Mouse (Mus musculus) CH12.LX (cell line): ENCODE results near the gene Trip12. TPM values are rescaled to one million over a fixed set of nuclear protein-coding genes. Genes with fewer than 3 reads are reported as not detected.

Experiments used
- DNase-seq: peaks from one replicate; pipeline ENCODE4 v3.0.0-alpha.2; 2013; ENCODE audit errors: extremely low read depth
- H3K27ac ChIP-seq: 2 replicates; pipeline ENCODE4 v1.5.1; 2012; ENCODE audit warnings: low read depth, mild to moderate bottlenecking, control low read depth, moderate library complexity; ENCODE audit not compliant: insufficient read depth
- H3K27me3 ChIP-seq: replicated peaks from 2 replicates; pipeline ENCODE3; 2012; ENCODE audit warnings: inconsistent platforms
- H3K36me3 ChIP-seq, 2 experiments: replicated peaks in 1 of 2; 2 replicates each; pipeline versions ENCODE3 to v1.6.1; 2012; ENCODE audit warnings: inconsistent platforms in 1 of 2, low read length in 1 of 2, mild to moderate bottlenecking in 1 of 2, mixed read lengths in 1 of 2, moderate library complexity in 1 of 2; ENCODE audit not compliant: control insufficient read depth in 1 of 2, insufficient read depth in 1 of 2
- H3K4me1 ChIP-seq, 2 experiments: 2 replicates each; pipeline ENCODE4 v1.6.1; 2012; ENCODE audit warnings: inconsistent platforms in 1 of 2, moderate library complexity in 1 of 2; ENCODE audit not compliant: insufficient read depth in 2 of 2, control insufficient read depth in 1 of 2
- H3K4me2 ChIP-seq: 2 replicates; pipeline ENCODE4 v1.6.1; 2012; ENCODE audit warnings: low read depth, mild to moderate bottlenecking, control low read depth; ENCODE audit not compliant: poor library complexity, insufficient read depth, severe bottlenecking
- H3K4me3 ChIP-seq, 3 experiments: fragments of 150-350 bp in 1 of 3; sonication (generic) in 1 of 3; replicated peaks in 1 of 3; 2 replicates each; pipeline versions ENCODE3 to v1.5.1; 2011 to 2012; ENCODE audit warnings: low read depth in 2 of 3, low read length in 2 of 3, mild to moderate bottlenecking in 2 of 3, moderate library complexity in 2 of 3, control low read depth in 1 of 3, improper control_type of control experiment in 1 of 3, inconsistent platforms in 1 of 3, mixed read lengths in 1 of 3; ENCODE audit not compliant: poor library complexity in 1 of 3
- H3K79me2 ChIP-seq: replicated peaks from 2 replicates; pipeline ENCODE4 v1.6.1; 2012; ENCODE audit warnings: mild to moderate bottlenecking, moderate library complexity; ENCODE audit not compliant: control insufficient read depth, poor library complexity, insufficient read depth, severe bottlenecking; ENCODE audit errors: extremely low read depth
- H3K9ac ChIP-seq: 2 replicates; pipeline ENCODE4 v1.6.1; 2012; ENCODE audit warnings: low read depth, mild to moderate bottlenecking, control low read depth, moderate library complexity; ENCODE audit not compliant: insufficient read depth
- H3K9me3 ChIP-seq: replicated peaks from 2 replicates; pipeline ENCODE3; 2012; ENCODE audit warnings: low read length, inconsistent platforms, mixed read lengths
- CHD1 ChIP-seq: IDR thresholded peaks from 2 replicates; pipeline ENCODE4 v1.6.1; 2012; ENCODE audit warnings: low read depth, low read length, improper control_type of control experiment, inconsistent platforms
- CHD2 ChIP-seq: IDR thresholded peaks from 2 replicates; pipeline ENCODE4 v1.6.1; 2011; ENCODE audit warnings: low read length, improper control_type of control experiment
- CTCF ChIP-seq, 2 experiments: IDR thresholded peaks in 1 of 2; conservative IDR thresholded peaks in 1 of 2; 2 replicates each; pipeline ENCODE4 v1.5.1; 2011 to 2012; ENCODE audit warnings: low read depth in 2 of 2, low read length in 2 of 2, improper control_type of control experiment in 1 of 2, inconsistent platforms in 1 of 2, mild to moderate bottlenecking in 1 of 2, moderate library complexity in 1 of 2
- ETS1 ChIP-seq: conservative IDR thresholded peaks from 2 replicates; pipeline ENCODE4 v1.6.1; 2012; ENCODE audit warnings: low read depth, mild to moderate bottlenecking, inconsistent platforms, low read length, improper control_type of control experiment, moderate library complexity
- GABPA ChIP-seq: IDR thresholded peaks from 2 replicates; pipeline ENCODE4 v1.6.1; 2012; ENCODE audit warnings: low read depth, low read length, improper control_type of control experiment, inconsistent platforms; ENCODE audit not compliant: insufficient replicate concordance
- MAFK ChIP-seq: IDR thresholded peaks from 2 replicates; pipeline ENCODE4 v1.6.1; 2011; ENCODE audit warnings: low read length, improper control_type of control experiment; ENCODE audit not compliant: insufficient replicate concordance
- NRF1 ChIP-seq: IDR thresholded peaks from 2 replicates; pipeline ENCODE4 v1.6.1; 2014; ENCODE audit warnings: low read depth, mild to moderate bottlenecking, inconsistent platforms, low read length, improper control_type of control experiment, moderate library complexity
- PAX5 ChIP-seq: IDR thresholded peaks from 2 replicates; pipeline ENCODE4 v1.6.1; 2012; ENCODE audit warnings: low read length, inconsistent platforms, mixed read lengths
- POLR2A ChIP-seq: IDR thresholded peaks from 2 replicates; pipeline ENCODE4 v1.6.1; 2011; ENCODE audit warnings: low read depth, mild to moderate bottlenecking, improper control_type of control experiment, low read length
- RAD21 ChIP-seq: IDR thresholded peaks from 2 replicates; pipeline ENCODE4 v1.6.1; 2011; ENCODE audit warnings: low read depth, mild to moderate bottlenecking, low read length, improper control_type of control experiment, moderate library complexity
- SMC3 ChIP-seq: IDR thresholded peaks from 2 replicates; pipeline ENCODE4 v1.6.1; 2011; ENCODE audit warnings: low read depth, low read length, improper control_type of control experiment
- TBP ChIP-seq: conservative IDR thresholded peaks from 2 replicates; pipeline ENCODE4 v1.6.1; 2011; ENCODE audit warnings: low read depth, low read length, improper control_type of control experiment
- USF1 ChIP-seq: IDR thresholded peaks from 2 replicates; pipeline ENCODE4 v1.6.1; 2014; ENCODE audit warnings: low read depth, mild to moderate bottlenecking, inconsistent platforms, low read length, improper control_type of control experiment
- ZKSCAN1 ChIP-seq: IDR thresholded peaks from 2 replicates; pipeline ENCODE4 v1.6.1; 2012; ENCODE audit warnings: low read depth, inconsistent platforms, low read length, improper control_type of control experiment, borderline replicate concordance
- dilution Hi-C: fragments of 300-500 bp; cut with MboI; formaldehyde crosslinking; loops from 2 replicates; pipeline ENCODE4 v1.14.3; 2020; ENCODE audit warnings: low sequenced_read_pairs; ENCODE audit not compliant: extremely low pct_unique_long_range_greater_than_20kb, extremely low pct_ligation_motif_present
- in situ Hi-C: fragments of 300-500 bp; cut with MboI; formaldehyde crosslinking; loops from 3 replicates; pipeline ENCODE4 v1.14.3; 2019; ENCODE audit warnings: low sequenced_read_pairs, low pct_ligation_motif_present, low pct_unique_long_range_greater_than_20kb, mixed read lengths
- polyA plus RNA-seq: library from polyadenylated mRNA; unstranded; fragments of >175 nt; gene quantifications from 2 replicates; pipeline ENCODE4 v1.2.1, GENCODE M21; 2012; ENCODE audit warnings: low read depth; ENCODE audit not compliant: insufficient read length
- total RNA-seq, 2 experiments: library from RNA; depleted of rRNA; stranded (reverse); fragments of 300-350 nt in 1 of 2; fragments of >200 nt in 1 of 2; gene quantifications; 2 replicates each; pipeline ENCODE4 v1.2.3; 2012 to 2014

Trip12 gene
- total and polyA plus RNA-seq, 3 experiments, result 75.6 to 93.8 (median 90.2) TPM

- Histone ChIP-seq H3K4me1 (no peaks in the 10 kb centered on the region), H3K9ac (no peak overlapping the region), H3K4me3 (no peak overlapping the region), H3K79me2 (no peaks in the 10 kb centered on the region), H3K4me2 (no peak overlapping the region), H3K36me3 (peaks cover 28 to 82% of the 10 kb centered on the region in 2 experiments), H3K27me3 (no peaks in the 10 kb centered on the region), H3K27ac (no peak overlapping the region), H3K9me3 (no peaks in the 10 kb centered on the region)
- TF ChIP-seq USF1, result no peak
- no peak for TF ChIP-seq GABPA
- TF ChIP-seq ETS1, result no peak
- no peak for TF ChIP-seq TBP
- DNase-seq, result no peak
- in situ Hi-C loops (no loop called here), dilution Hi-C loops (no loop called here)
Observed at GRCm38 (mm10) chr1:84740080-84740479, 100.2 kb downstream of the Trip12 start.

- TF ChIP-seq USF1 (no peak), MAFK (no peak), GABPA (no peak), CHD1 (no peak), ZKSCAN1 (no peak)
- TF ChIP-seq, all 38 proteins: peak for 0
- H3K36me3 ChIP-seq, result peaks cover 29 to 77% of the 10 kb centered on the region in 2 experiments
- dilution Hi-C loops, result no loop called here
Observed at GRCm38 (mm10) chr1:84737097-84737496, 103.2 kb downstream of the Trip12 start.

GRCm38 (mm10) chr1:84733799-84734198, 106.5 kb downstream of the Trip12 start:
- no peak overlapping the region for H3K27ac ChIP-seq
- H3K4me1 ChIP-seq, result no peaks in the 10 kb centered on the region
- no peaks in the 10 kb centered on the region for H3K9me3 ChIP-seq
- no peaks in the 10 kb centered on the region for H3K27me3 ChIP-seq
- no peak overlapping the region for H3K4me2 ChIP-seq
- H3K9ac ChIP-seq, result no peak overlapping the region
- DNase-seq, result peak; percentile 33
- peaks cover 30 to 71% of the 10 kb centered on the region in 2 experiments for H3K36me3 ChIP-seq
- TF ChIP-seq SMC3 (peak; percentile 70), RAD21 (peak; percentile 73), NRF1 (no peak), ZKSCAN1 (no peak), POLR2A (no peak), CTCF (conservative IDR thresholded peaks at IDR 0.05 in 1 of 2, IDR thresholded peaks at IDR 0.05 in 1 of 2; ENCODE audit: low read depth in 2 of 2, low read length in 2 of 2) (peak; percentile 51 to 76; a peak in 3 of 4 replicates), CHD2 (no peak), PAX5 (no peak)
- no peak overlapping the region for H3K4me3 ChIP-seq
- dilution Hi-C loops (no loop called here), in situ Hi-C loops (no loop called here)
- H3K79me2 ChIP-seq, result no peaks in the 10 kb centered on the region; the same call in 1 of the 2 replicates

More at GRCm38 (mm10) chr1:84737097-84737496, 103.2 kb downstream of the Trip12 start:
- Histone ChIP-seq H3K4me3 (no peak overlapping the region), H3K27me3 (no peaks in the 10 kb centered on the region), H3K4me2 (no peak overlapping the region), H3K79me2 (no peaks in the 10 kb centered on the region; the same call in 1 of the 2 replicates), H3K4me1 (no peaks in the 10 kb centered on the region), H3K27ac (no peak overlapping the region), H3K9ac (no peak overlapping the region), H3K9me3 (no peaks in the 10 kb centered on the region)
- DNase-seq, result no peak
- in situ Hi-C loops, result no loop called here
